Mouse (Mus musculus) liver, adult 2 months (tissue): ENCODE results near the gene Pclo. TPM values are rescaled to one million over a fixed set of nuclear protein-coding genes. Genes with fewer than 3 reads are reported as not detected.

Source experiments
- DNase-seq: peaks from one replicate; pipeline ENCODE4 v3.0.0-alpha.2; 2011; ENCODE audit warnings: low read depth, low spot score; ENCODE audit errors: extremely low read depth
- H3K27ac ChIP-seq: fragments of 200-500 bp; replicated peaks from 2 replicates; pipeline ENCODE4 v1.5.1; 2012; ENCODE audit warnings: low read depth, mild to moderate bottlenecking, control low read depth, inconsistent platforms, low read length; ENCODE audit not compliant: insufficient read depth
- H3K27me3 ChIP-seq: fragments of 200-500 bp; 2 replicates; pipeline ENCODE4 v1.6.1; 2012; ENCODE audit warnings: mild to moderate bottlenecking, moderate library complexity, low read length, inconsistent platforms; ENCODE audit not compliant: control insufficient read depth, insufficient read depth
- H3K36me3 ChIP-seq: fragments of 200-500 bp; 2 replicates; pipeline ENCODE4 v1.6.1; 2012; ENCODE audit warnings: low read length, inconsistent platforms; ENCODE audit not compliant: control insufficient read depth, insufficient read depth
- H3K4me1 ChIP-seq: fragments of 200-500 bp; 2 replicates; pipeline ENCODE4 v1.6.1; 2011; ENCODE audit warnings: low read length; ENCODE audit not compliant: control insufficient read depth, insufficient read depth
- H3K4me3 ChIP-seq: fragments of 200-500 bp; 2 replicates; pipeline ENCODE4 v1.5.1; 2011; ENCODE audit warnings: low read depth, mild to moderate bottlenecking, control low read depth, low read length, moderate library complexity; ENCODE audit not compliant: insufficient read depth
- H3K79me2 ChIP-seq: fragments of 200-500 bp; 2 replicates; pipeline ENCODE4 v1.6.1; 2012; ENCODE audit warnings: inconsistent platforms, mild to moderate bottlenecking, low read length, moderate library complexity; ENCODE audit not compliant: control insufficient read depth, insufficient read depth
- H3K9ac ChIP-seq: fragments of 200-500 bp; 2 replicates; pipeline ENCODE4 v1.6.1; 2012; ENCODE audit warnings: low read depth, mild to moderate bottlenecking, control low read depth, inconsistent platforms, low read length
- CTCF ChIP-seq: fragments of 200-500 bp; IDR thresholded peaks from 2 replicates; pipeline ENCODE4 v1.5.1; 2011; ENCODE audit warnings: low read depth, low read length, control low read depth
- POLR2A ChIP-seq: fragments of 200-500 bp; IDR thresholded peaks from 2 replicates; pipeline ENCODE4 v1.6.1; 2011; ENCODE audit warnings: low read length, control low read depth; ENCODE audit not compliant: insufficient read depth; ENCODE audit errors: extremely low read depth
- WGBS: fragments of 180-500 bp; shearing (Covaris S2); methylation state at CpG from one replicate; pipeline ENCODE4 v1.1.7; 2018; 5-methylcytosine and 5-hydroxymethylcytosine counted together
- polyA plus RNA-seq: library from polyadenylated mRNA; depleted of rRNA; stranded (reverse); fragments of >200 nt; gene quantifications from 2 replicates; pipeline ENCODE4 v1.2.3, GENCODE M21; 2012
- total RNA-seq: library from RNA; depleted of rRNA; stranded (reverse); fragments of >200 nt; gene quantifications from 2 replicates; pipeline ENCODE4 v1.2.3, GENCODE M21; 2014

The Pclo gene
- total and polyA plus RNA-seq, 2 experiments, result 0.04 to 0.28 TPM

DNA sequence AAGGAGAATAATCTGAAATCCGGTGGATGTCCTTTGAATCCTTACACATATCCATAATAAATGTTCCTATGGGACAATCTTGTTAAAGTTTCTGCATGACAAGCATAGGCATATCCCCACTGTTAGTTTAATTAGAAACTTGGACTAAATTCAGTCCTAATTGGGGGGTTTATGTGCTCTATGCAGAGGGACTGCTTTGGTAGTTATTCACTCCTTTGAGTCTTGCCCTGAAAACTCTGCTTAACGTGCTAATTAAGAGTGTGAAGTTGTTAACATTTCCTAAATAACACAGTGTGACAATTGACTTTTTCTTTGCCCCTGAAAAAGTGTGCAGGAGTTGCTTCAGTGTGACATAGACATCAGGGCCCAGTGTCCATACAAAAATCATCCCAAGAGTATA is 177.3 kb downstream of the Pclo start:
- H3K9ac ChIP-seq, result no peak overlapping the region
- H3K27ac ChIP-seq, result no peak overlapping the region
- no peaks in the 10 kb centered on the region for H3K27me3 ChIP-seq
- DNase-seq, result no peak
- no peak for TF ChIP-seq CTCF
- no peaks in the 10 kb centered on the region for H3K79me2 ChIP-seq
- 63% methylated on average over 2 of the region's 2 CpGs for WGBS
- H3K4me1 ChIP-seq, result no peaks in the 10 kb centered on the region
- H3K36me3 ChIP-seq, result no peaks in the 10 kb centered on the region
- no peak overlapping the region for H3K4me3 ChIP-seq

- WGBS, result 86% methylated on average over 2 of the region's 2 CpGs
- Histone ChIP-seq H3K27ac (no peak overlapping the region), H3K9ac (no peak overlapping the region), H3K27me3 (no peaks in the 10 kb centered on the region), H3K36me3 (no peaks in the 10 kb centered on the region), H3K4me3 (no peak overlapping the region), H3K4me1 (no peaks in the 10 kb centered on the region), H3K79me2 (no peaks in the 10 kb centered on the region)
- DNase-seq, result no peak
- TF ChIP-seq POLR2A (no peak), CTCF (no peak)
These were observed 182.0 kb downstream of the Pclo start for GRCm38 (mm10) chr5:14696745-14697144.

GRCm38 (mm10) chr5:14700900-14701299 is 186.2 kb downstream of the Pclo start:
- H3K36me3 ChIP-seq, result no peaks in the 10 kb centered on the region

GRCm38 (mm10) chr5:14705423-14705822 is 190.7 kb downstream of the Pclo start:
- H3K79me2 ChIP-seq, result no peaks in the 10 kb centered on the region
- TF ChIP-seq CTCF (no peak), POLR2A (no peak)

More at GRCm38 (mm10) chr5:14700900-14701299, 186.2 kb downstream of the Pclo start:
- TF ChIP-seq CTCF (no peak), POLR2A (no peak)
- no peak overlapping the region for H3K9ac ChIP-seq
- H3K27me3 ChIP-seq, result no peaks in the 10 kb centered on the region
- no peaks in the 10 kb centered on the region for H3K4me1 ChIP-seq
- H3K27ac ChIP-seq, result no peak overlapping the region
- no peaks in the 10 kb centered on the region for H3K79me2 ChIP-seq
- no peak overlapping the region for H3K4me3 ChIP-seq
- DNase-seq, result no peak

GRCm38 (mm10) chr5:14707311-14707710 is 192.6 kb downstream of the Pclo start:
- no peaks in the 10 kb centered on the region for H3K36me3 ChIP-seq
- TF ChIP-seq CTCF, result no peak
- no peak for TF ChIP-seq POLR2A
- no peak overlapping the region for H3K27ac ChIP-seq
- no peaks in the 10 kb centered on the region for H3K4me1 ChIP-seq
- no peak overlapping the region for H3K9ac ChIP-seq
- no peaks in the 10 kb centered on the region for H3K27me3 ChIP-seq
- 85% methylated on average over 4 of the region's 4 CpGs for WGBS
- H3K79me2 ChIP-seq, result no peaks in the 10 kb centered on the region
- no peak overlapping the region for H3K4me3 ChIP-seq
- DNase-seq, result no peak

More at GRCm38 (mm10) chr5:14705423-14705822, 190.7 kb downstream of the Pclo start:
- no peak overlapping the region for H3K27ac ChIP-seq
- 42% methylated on average over 2 of the region's 2 CpGs for WGBS
- H3K27me3 ChIP-seq, result no peaks in the 10 kb centered on the region
- H3K4me1 ChIP-seq, result no peaks in the 10 kb centered on the region
- H3K36me3 ChIP-seq, result no peaks in the 10 kb centered on the region
- no peak overlapping the region for H3K4me3 ChIP-seq
- no peak overlapping the region for H3K9ac ChIP-seq
- DNase-seq, result no peak

DNA sequence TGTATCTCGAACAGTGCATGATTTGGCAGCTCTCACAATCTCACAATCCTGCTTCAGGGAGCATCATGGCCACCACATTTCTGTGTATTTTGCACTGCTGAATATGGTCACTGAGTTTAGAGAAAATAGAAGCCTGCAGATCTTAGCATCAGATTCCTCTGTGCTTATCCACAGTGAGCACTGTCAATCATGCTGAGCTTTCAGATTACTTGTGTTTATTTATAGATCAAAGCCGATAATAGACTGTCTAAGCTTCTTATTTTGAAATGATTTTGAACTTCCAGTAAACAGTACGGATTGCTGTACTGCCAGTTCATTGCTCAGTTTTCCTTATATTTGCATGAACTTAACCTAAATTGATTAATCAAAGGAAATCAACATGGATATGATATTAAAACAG is 208.9 kb downstream of the Pclo start:
- Histone ChIP-seq H3K36me3 (no peaks in the 10 kb centered on the region), H3K79me2 (no peaks in the 10 kb centered on the region), H3K27ac (no peak overlapping the region), H3K4me1 (no peaks in the 10 kb centered on the region), H3K4me3 (no peak overlapping the region), H3K9ac (no peak overlapping the region), H3K27me3 (no peaks in the 10 kb centered on the region)
- no peak for DNase-seq
- TF ChIP-seq POLR2A, result no peak
- TF ChIP-seq CTCF, result no peak
- WGBS, result 65% methylated on average over 3 of the region's 3 CpGs
